Mouse (Mus musculus): ENCODE data around the gene Klhdc1. TPM values are rescaled to one million over a fixed set of nuclear protein-coding genes. Genes with fewer than 3 reads are reported as not detected.

Gene Klhdc1
- polyA plus RNA-seq, 1 experiment: 1.4 TPM

DNA sequence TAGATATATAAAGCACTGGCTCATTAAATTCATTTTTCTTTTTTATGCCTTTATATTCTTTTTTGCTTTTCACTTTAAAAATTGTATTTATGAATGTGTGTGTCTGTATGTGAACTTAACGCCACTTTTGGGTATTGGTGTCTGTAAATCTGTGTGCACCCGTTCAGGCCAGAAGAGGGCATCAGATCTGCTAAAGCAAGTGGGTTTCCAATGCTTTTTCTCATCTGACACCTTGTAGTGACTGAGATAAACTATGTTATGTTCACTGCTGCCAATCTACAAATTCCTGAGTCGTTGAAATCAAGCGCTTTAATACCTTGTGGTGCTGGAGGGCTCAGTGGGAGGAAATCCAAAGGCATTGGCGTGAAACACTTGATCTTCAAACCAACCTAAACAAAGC, 29.9 kb upstream of the Klhdc1 start:
- WGBS: 90% methylated on average over 5 of the region's 5 CpGs
- Histone ChIP-seq H3K27me3 (ENCODE audit: control insufficient read depth, insufficient read depth, low read length) (no peaks in the 10 kb centered on the region), H3K27ac (ENCODE audit: control insufficient read depth, insufficient read depth, low read length) (no peak overlapping the region)

DNA sequence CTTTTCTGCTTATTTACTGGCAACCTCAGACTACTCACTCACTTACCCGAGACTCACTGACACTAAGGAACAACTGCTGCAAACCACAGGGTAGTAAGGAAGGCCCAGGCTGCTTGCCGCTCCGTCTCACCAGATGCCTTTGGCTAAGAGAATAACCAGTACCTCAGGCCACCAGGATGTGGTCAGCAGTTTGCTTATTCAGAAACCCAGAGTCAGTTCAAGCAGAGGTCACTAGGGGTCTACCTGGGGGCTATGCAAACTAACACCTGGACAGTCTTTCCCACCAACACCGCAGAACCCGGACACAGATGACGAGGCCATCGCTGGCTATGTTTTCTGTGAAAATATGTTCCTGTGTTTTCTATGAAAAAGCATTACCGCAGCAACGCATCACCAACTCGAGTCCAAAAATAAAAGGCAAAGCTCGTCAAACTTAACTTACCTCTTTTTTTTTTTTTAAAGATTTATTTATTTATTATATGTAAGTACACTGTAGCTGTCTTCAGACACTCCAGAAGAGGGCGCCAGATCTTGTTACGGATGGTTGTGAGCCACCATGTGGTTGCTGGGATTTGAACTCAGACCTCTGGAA, 27.7 kb upstream of the Klhdc1 start:
- Histone ChIP-seq H3K27me3 (ENCODE audit: control insufficient read depth, insufficient read depth, low read length) (no peaks in the 10 kb centered on the region), H3K4me3 (ENCODE audit: control insufficient read depth, insufficient read depth, low read length) (no peak overlapping the region), H3K36me3 (ENCODE audit: control insufficient read depth, insufficient read depth, low read length) (peaks cover 3% of the 10 kb centered on the region; the same call in 1 of the 2 replicates), H3K4me1 (replicated peaks; ENCODE audit: control insufficient read depth, insufficient read depth, low read length) (no peaks in the 10 kb centered on the region), H3K27ac (ENCODE audit: control insufficient read depth, insufficient read depth, low read length) (no peak overlapping the region)
- TF ChIP-seq CTCF (IDR thresholded peaks at IDR 0.05; ENCODE audit: borderline replicate concordance, control insufficient read depth, extremely low read depth, insufficient read depth, low read length, poor library complexity) (no peak), POLR2A (IDR thresholded peaks at IDR 0.05; ENCODE audit: control insufficient read depth, extremely low read depth, insufficient read depth, low read length, poor library complexity) (no peak)
- 93% methylated on average over 13 of the region's 13 CpGs for WGBS
- DNase-seq: no peak

More for the DNA sequence above, 29.9 kb upstream of the Klhdc1 start:
- Histone ChIP-seq H3K4me3 (ENCODE audit: control insufficient read depth, insufficient read depth, low read length) (no peak overlapping the region), H3K4me1 (replicated peaks; ENCODE audit: control insufficient read depth, insufficient read depth, low read length) (no peaks in the 10 kb centered on the region), H3K36me3 (ENCODE audit: control insufficient read depth, insufficient read depth, low read length) (0 out of 2 replicates have a peak, but pooled peaks cover 3% of the 10 kb centered on the region)
- no peak for DNase-seq
- TF ChIP-seq CTCF (IDR thresholded peaks at IDR 0.05; ENCODE audit: borderline replicate concordance, control insufficient read depth, extremely low read depth, insufficient read depth, low read length, poor library complexity): no peak
- TF ChIP-seq POLR2A (IDR thresholded peaks at IDR 0.05; ENCODE audit: control insufficient read depth, extremely low read depth, insufficient read depth, low read length, poor library complexity): no peak

DNA sequence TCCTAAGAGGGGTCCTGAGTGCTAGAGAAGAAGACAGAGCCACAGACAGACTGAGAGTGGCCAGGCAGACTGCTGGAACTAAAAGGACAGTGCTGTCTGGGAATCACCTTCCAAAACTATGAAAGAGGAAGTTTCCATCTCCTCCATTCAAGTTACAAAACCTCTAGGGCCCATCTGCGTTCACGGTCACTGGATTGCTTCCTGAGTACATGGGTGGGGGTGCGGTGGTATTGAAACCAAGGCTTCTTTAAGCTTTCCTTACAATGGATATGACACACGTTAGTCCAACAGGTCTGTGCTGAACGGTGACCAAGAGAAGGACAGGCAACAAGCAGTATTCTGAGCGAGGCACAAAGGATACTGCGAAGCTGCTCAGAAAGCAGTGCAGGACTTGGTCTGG, 26.6 kb upstream of the Klhdc1 start:
- no peak for DNase-seq
- H3K4me3 ChIP-seq (ENCODE audit: control insufficient read depth, insufficient read depth, low read length): no peak overlapping the region
- H3K36me3 ChIP-seq (ENCODE audit: control insufficient read depth, insufficient read depth, low read length): peaks cover 3% of the 10 kb centered on the region; the same call in 1 of the 2 replicates
- H3K27me3 ChIP-seq (ENCODE audit: control insufficient read depth, insufficient read depth, low read length): no peaks in the 10 kb centered on the region
- TF ChIP-seq CTCF (IDR thresholded peaks at IDR 0.05; ENCODE audit: borderline replicate concordance, control insufficient read depth, extremely low read depth, insufficient read depth, low read length, poor library complexity) (no peak), POLR2A (IDR thresholded peaks at IDR 0.05; ENCODE audit: control insufficient read depth, extremely low read depth, insufficient read depth, low read length, poor library complexity) (no peak)
- H3K27ac ChIP-seq (ENCODE audit: control insufficient read depth, insufficient read depth, low read length): no peak overlapping the region
- 87% methylated on average over 7 of the region's 7 CpGs for WGBS
- no peaks in the 10 kb centered on the region for H3K4me1 ChIP-seq (replicated peaks; ENCODE audit: control insufficient read depth, insufficient read depth, low read length)

DNA sequence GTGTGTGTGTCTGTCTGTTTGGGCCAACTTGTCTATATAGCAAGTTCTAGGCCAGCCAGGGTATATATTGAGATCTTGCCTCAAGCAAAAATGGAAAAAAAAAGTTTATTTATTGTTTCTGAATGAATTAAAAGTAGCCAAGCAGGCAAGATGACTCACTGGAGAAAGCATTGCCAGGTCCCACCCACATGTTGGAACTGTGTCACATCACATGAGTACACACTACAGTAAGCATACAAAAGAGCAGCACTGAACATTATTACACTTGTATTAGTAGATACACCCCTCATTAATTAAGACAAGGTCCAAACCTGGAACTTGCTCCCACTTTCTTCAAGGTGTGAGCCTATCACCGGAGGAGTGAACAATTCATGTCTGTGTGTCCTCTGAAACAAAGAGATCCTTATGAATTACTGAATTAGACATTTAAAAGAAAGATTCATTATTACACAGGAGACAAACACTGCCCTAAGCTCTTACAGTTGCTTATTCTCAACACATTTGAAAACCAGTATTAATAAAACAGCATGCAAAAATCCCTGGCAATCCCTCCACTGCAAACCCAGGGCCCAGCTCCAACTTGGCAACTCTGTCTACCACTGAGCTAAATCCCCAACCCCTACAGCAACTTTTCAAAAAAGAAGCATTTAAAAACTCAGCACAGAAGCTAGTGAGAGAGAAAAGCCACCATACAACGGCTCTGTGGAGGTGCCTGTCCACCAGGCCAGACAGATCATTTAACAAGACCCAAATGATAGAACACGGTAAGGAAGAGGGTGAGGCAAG, 25.8 kb upstream of the Klhdc1 start:
- Histone ChIP-seq H3K4me1 (replicated peaks; ENCODE audit: control insufficient read depth, insufficient read depth, low read length) (no peaks in the 10 kb centered on the region), H3K36me3 (ENCODE audit: control insufficient read depth, insufficient read depth, low read length) (peaks cover 3% of the 10 kb centered on the region; the same call in 1 of the 2 replicates), H3K4me3 (ENCODE audit: control insufficient read depth, insufficient read depth, low read length) (no peak overlapping the region), H3K27me3 (ENCODE audit: control insufficient read depth, insufficient read depth, low read length) (no peaks in the 10 kb centered on the region), H3K27ac (ENCODE audit: control insufficient read depth, insufficient read depth, low read length) (no peak overlapping the region)
- 95% methylated on average over 3 of the region's 3 CpGs for WGBS
- DNase-seq: no peak
- TF ChIP-seq CTCF (IDR thresholded peaks at IDR 0.05; ENCODE audit: borderline replicate concordance, control insufficient read depth, extremely low read depth, insufficient read depth, low read length, poor library complexity) (no peak), POLR2A (IDR thresholded peaks at IDR 0.05; ENCODE audit: control insufficient read depth, extremely low read depth, insufficient read depth, low read length, poor library complexity) (no peak)

DNA sequence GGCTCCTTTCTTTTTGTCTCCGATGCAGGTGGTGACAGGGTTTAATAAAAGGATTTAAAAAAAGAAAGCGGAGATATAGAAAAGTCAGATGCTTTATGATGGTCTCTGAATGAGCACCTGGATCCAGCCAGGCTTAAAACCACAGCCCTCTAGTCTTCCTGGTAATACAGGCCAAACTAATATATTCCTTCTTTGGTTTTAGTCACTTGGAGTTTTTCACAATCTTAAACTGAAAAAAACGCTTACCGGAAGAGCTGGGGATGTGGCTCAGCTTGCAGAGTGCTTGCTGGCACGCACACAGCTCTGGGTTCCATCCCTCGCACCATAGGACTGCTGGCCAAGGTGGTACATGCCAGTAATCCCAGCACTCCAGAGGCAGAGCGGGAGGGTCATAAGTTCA, 24.4 kb upstream of the Klhdc1 start:
- no peak for TF ChIP-seq CTCF (IDR thresholded peaks at IDR 0.05; ENCODE audit: borderline replicate concordance, control insufficient read depth, extremely low read depth, insufficient read depth, low read length, poor library complexity)
- no peak for TF ChIP-seq POLR2A (IDR thresholded peaks at IDR 0.05; ENCODE audit: control insufficient read depth, extremely low read depth, insufficient read depth, low read length, poor library complexity)
- no peak for DNase-seq
- H3K36me3 ChIP-seq (ENCODE audit: control insufficient read depth, insufficient read depth, low read length): peaks cover 8% of the 10 kb centered on the region; the same call in 1 of the 2 replicates
- no peak overlapping the region for H3K27ac ChIP-seq (ENCODE audit: control insufficient read depth, insufficient read depth, low read length)
- H3K4me3 ChIP-seq (ENCODE audit: control insufficient read depth, insufficient read depth, low read length): no peak overlapping the region
- no peaks in the 10 kb centered on the region for H3K27me3 ChIP-seq (ENCODE audit: control insufficient read depth, insufficient read depth, low read length)
- 95% methylated on average over 7 of the region's 7 CpGs for WGBS
- no peaks in the 10 kb centered on the region for H3K4me1 ChIP-seq (replicated peaks; ENCODE audit: control insufficient read depth, insufficient read depth, low read length)

DNA sequence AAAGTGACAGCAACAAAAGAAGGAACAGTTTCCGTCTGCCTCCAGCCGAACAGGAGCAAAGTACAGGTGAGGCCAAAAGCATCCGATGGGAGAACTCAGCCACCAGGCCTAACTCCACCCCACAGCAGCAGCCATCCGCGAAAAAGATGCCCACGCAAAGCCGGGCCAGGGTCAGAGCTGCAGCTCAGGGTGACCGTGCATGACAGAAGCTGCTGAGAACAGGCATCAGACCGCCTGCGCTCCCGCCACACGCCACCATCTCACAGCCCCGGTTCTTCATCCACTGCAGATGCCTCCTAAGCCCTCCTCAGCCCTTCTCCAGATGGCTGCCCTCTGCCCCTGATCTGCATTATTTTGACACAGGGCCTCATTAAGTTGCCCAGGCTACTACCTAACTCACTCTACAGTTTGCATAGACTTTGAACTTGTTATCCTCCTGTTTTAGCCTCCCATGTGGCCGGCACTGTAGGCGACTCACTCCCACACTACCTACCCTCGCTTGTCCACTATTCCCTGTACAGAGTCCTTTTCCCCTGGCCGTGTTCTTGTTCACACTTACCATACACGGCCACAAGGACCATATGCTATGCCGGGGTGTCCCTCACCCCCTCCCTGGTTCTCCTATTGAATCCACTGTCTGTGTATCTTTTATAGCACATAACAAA, 20.2 kb upstream of the Klhdc1 start:
- no peak for TF ChIP-seq POLR2A (IDR thresholded peaks at IDR 0.05; ENCODE audit: control insufficient read depth, extremely low read depth, insufficient read depth, low read length, poor library complexity)
- TF ChIP-seq CTCF (IDR thresholded peaks at IDR 0.05; ENCODE audit: borderline replicate concordance, control insufficient read depth, extremely low read depth, insufficient read depth, low read length, poor library complexity): no peak
- Histone ChIP-seq H3K4me3 (ENCODE audit: control insufficient read depth, insufficient read depth, low read length) (no peak overlapping the region), H3K4me1 (replicated peaks; ENCODE audit: control insufficient read depth, insufficient read depth, low read length) (no peaks in the 10 kb centered on the region), H3K36me3 (ENCODE audit: control insufficient read depth, insufficient read depth, low read length) (peaks cover 5% of the 10 kb centered on the region; the same call in 1 of the 2 replicates), H3K27me3 (ENCODE audit: control insufficient read depth, insufficient read depth, low read length) (no peaks in the 10 kb centered on the region), H3K27ac (ENCODE audit: control insufficient read depth, insufficient read depth, low read length) (no peak overlapping the region)
- no peak for DNase-seq
- WGBS: 97% methylated on average over 19 of the region's 19 CpGs

Measured in thymus, adult 2 months (tissue).